Mouse (Mus musculus) kidney, embryonic 15.5 days (tissue): ENCODE data around the gene Clca2. TPM values are rescaled to one million over a fixed set of nuclear protein-coding genes. Genes with fewer than 3 reads are reported as not detected.
"Not testable (repeated sequence)": the region's sequence is repeated elsewhere in the genome, so short reads cannot be mapped to it uniquely, and the experiment has no call there.

ENCODE experiments used
- ATAC-seq: fragments of 200-750 bp; cut with Nextera tagmentation; replicated peaks from 2 replicates; pipeline ENCODE4 v1.8.0; 2017; ENCODE audit warnings: moderate TSS enrichment; ENCODE audit not compliant: low FRiP score
- H3K27ac ChIP-seq: fragments of 300-500 bp; sonication (generic); 2 replicates; pipeline ENCODE4 v1.5.1; 2015; ENCODE audit warnings: mild to moderate bottlenecking, inconsistent platforms
- H3K27me3 ChIP-seq: fragments of 300-500 bp; sonication (generic); 2 replicates; pipeline ENCODE4 v1.6.1; 2015; ENCODE audit warnings: inconsistent platforms
- H3K36me3 ChIP-seq: fragments of 300-500 bp; sonication (generic); 2 replicates; pipeline ENCODE4 v1.6.1; 2015; ENCODE audit warnings: inconsistent platforms
- H3K4me1 ChIP-seq: fragments of 300-500 bp; sonication (generic); 2 replicates; pipeline ENCODE4 v1.6.1; 2015; ENCODE audit warnings: inconsistent platforms
- H3K4me2 ChIP-seq: fragments of 300-500 bp; sonication (generic); 2 replicates; pipeline ENCODE4 v1.6.1; 2015; ENCODE audit warnings: moderate library complexity, mild to moderate bottlenecking, inconsistent platforms
- H3K4me3 ChIP-seq: fragments of 300-500 bp; sonication (generic); replicated peaks from 2 replicates; pipeline ENCODE4 v1.5.1; 2015; ENCODE audit warnings: mild to moderate bottlenecking, inconsistent platforms
- H3K9ac ChIP-seq: fragments of 300-500 bp; sonication (generic); 2 replicates; pipeline ENCODE4 v1.6.1; 2015; ENCODE audit warnings: mild to moderate bottlenecking, inconsistent platforms
- H3K9me3 ChIP-seq: fragments of 300-500 bp; sonication (generic); replicated peaks from 2 replicates; pipeline ENCODE4 v1.6.1; 2016; ENCODE audit warnings: inconsistent platforms
- WGBS: fragments of 180-500 bp; shearing (Covaris S2); methylation state at CpG from one replicate; pipeline ENCODE4 v1.1.7; 2015; ENCODE audit warnings: mixed read lengths; 5-methylcytosine and 5-hydroxymethylcytosine counted together
- polyA plus RNA-seq: library from polyadenylated mRNA; unstranded; fragments of >200 nt; fragmentation: Nextera tagmentation; extraction: Ambion mirVana; gene quantifications from 2 replicates; pipeline ENCODE4 v1.2.1, GENCODE M21; 2015

Gene Clca2
- polyA plus RNA-seq, 1 experiment from 2014 or later: 0.32 TPM

- Histone ChIP-seq H3K9ac (no peak overlapping the region), H3K4me3 (no peak overlapping the region)
Observed at GRCm38 (mm10) chr3:145080904-145081303, 18.3 kb downstream of the Clca2 start.

DNA sequence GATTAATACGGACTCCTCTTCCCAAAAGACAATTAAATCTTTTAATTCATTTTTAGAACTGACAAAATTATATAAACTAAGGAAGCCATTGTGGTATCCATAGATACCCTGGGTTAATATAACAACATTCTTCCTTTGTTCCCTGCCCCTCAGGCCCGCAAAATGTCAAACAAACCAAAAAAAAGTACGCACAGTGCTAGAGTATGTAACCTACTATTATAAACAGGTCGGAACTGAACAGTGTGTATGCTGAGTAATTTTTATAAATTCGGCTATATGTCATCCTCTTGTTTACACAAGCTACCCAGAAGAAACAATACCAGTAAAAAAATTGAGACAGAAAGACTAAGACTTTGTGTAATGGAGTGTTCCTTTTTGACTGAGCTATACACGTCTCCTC is 20.8 kb downstream of the Clca2 start:
- H3K4me1 ChIP-seq: no peaks in the 10 kb centered on the region
- no peaks in the 10 kb centered on the region for H3K9me3 ChIP-seq
- no peak for ATAC-seq
- no peak overlapping the region for H3K4me3 ChIP-seq
- no peak overlapping the region for H3K4me2 ChIP-seq
- no peaks in the 10 kb centered on the region for H3K27me3 ChIP-seq
- no peak overlapping the region for H3K9ac ChIP-seq
- 81% methylated on average over 6 of the region's 6 CpGs for WGBS
- H3K27ac ChIP-seq: no peak overlapping the region
- H3K36me3 ChIP-seq: no peaks in the 10 kb centered on the region

More at GRCm38 (mm10) chr3:145080904-145081303, 18.3 kb downstream of the Clca2 start:
- Histone ChIP-seq H3K9me3 (no peaks in the 10 kb centered on the region), H3K27me3 (no peaks in the 10 kb centered on the region), H3K4me2 (no peak overlapping the region), H3K36me3 (no peaks in the 10 kb centered on the region), H3K4me1 (no peaks in the 10 kb centered on the region), H3K27ac (no peak overlapping the region)
- ATAC-seq: no peak
- WGBS: 68% methylated on average over 8 of the region's 8 CpGs

DNA sequence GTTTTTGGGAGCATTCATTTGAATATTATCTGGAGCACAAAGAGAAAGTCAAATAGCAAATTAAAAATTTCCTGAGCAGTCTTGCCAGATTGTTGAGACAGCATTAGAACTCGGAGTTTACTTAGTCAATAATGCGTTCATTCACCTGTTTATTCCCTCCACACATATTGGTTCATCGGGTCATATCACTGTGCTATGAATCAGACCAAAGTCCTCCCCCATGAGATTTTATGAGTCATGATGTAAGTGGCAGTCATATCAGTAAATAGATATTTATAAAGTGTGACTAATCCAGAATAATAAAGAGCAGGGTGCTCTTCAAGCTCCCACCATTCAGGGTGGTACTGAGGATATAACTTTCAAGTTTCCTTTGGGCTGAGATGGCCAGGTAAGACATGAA is 26.9 kb downstream of the Clca2 start:
- WGBS: 90% methylated on average over 3 of the region's 3 CpGs
- Histone ChIP-seq H3K27me3 (no peaks in the 10 kb centered on the region), H3K4me1 (no peaks in the 10 kb centered on the region), H3K4me3 (no peak overlapping the region), H3K27ac (no peak overlapping the region), H3K36me3 (no peaks in the 10 kb centered on the region), H3K4me2 (no peak overlapping the region), H3K9me3 (no peaks in the 10 kb centered on the region), H3K9ac (no peak overlapping the region)
- no peak for ATAC-seq

DNA sequence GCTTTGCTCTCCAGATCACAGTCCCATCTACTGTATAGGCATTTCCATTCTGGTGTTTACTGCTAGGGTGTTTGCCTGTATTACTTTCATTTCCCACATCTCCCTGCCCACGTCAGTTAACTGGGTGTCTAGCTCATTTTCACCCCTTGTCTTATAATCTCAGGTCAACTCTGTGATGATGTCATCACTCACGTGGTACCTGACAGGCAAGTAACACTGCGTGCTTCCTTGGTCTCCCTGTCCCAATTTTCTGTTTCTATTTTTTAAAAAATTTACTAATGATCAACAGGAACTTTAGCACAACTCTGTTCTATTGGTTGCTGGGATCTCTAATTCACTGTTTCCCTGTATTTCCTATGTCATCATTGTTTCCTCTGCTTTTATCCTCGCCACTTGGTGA is 30.3 kb downstream of the Clca2 start:
- Histone ChIP-seq H3K4me3 (no peak overlapping the region), H3K9ac (no peak overlapping the region), H3K27me3 (no peaks in the 10 kb centered on the region), H3K4me1 (no peaks in the 10 kb centered on the region), H3K36me3 (no peaks in the 10 kb centered on the region), H3K9me3 (no peaks in the 10 kb centered on the region), H3K27ac (no peak overlapping the region), H3K4me2 (no peak overlapping the region)
- no peak for ATAC-seq
- WGBS: 80% methylated on average over 4 of the region's 4 CpGs

GRCm38 (mm10) chr3:145055138-145055537 is 44.1 kb downstream of the Clca2 start:
- not testable (repeated sequence) for H3K9me3 ChIP-seq, H3K4me2 ChIP-seq, H3K9ac ChIP-seq, H3K4me3 ChIP-seq, H3K36me3 ChIP-seq, H3K27ac ChIP-seq, ATAC-seq, H3K27me3 ChIP-seq, H3K4me1 ChIP-seq
- WGBS: 94% methylated on average over 3 of the region's 3 CpGs

GRCm38 (mm10) chr3:145049820-145050219 is 49.4 kb downstream of the Clca2 start:
- Histone ChIP-seq H3K27ac (no peak overlapping the region), H3K4me1 (no peaks in the 10 kb centered on the region), H3K4me2 (no peak overlapping the region), H3K27me3 (no peaks in the 10 kb centered on the region), H3K4me3 (no peak overlapping the region), H3K36me3 (no peaks in the 10 kb centered on the region), H3K9me3 (no peaks in the 10 kb centered on the region), H3K9ac (no peak overlapping the region)
- WGBS: 60% methylated on average over 3 of the region's 3 CpGs
- ATAC-seq: no peak

DNA sequence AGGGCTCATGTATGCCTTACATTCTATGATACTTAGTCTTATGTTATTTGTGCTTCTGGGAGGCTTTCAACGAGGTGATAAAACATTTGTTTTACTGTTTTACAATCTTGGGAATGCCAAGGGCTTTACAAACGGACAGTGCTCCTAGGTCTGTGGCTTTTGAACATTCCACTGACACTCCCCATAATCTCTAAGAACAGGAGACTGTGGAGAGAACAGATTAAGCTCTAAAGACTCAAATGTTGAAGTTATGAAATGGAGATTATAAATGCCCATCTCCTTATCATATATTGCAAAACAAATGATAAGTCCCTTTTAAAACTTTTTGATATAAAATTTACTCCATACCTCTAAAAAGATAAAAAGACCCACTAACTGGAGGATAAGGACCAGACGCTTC is 60.4 kb downstream of the Clca2 start:
- Histone ChIP-seq H3K4me3 (no peak overlapping the region), H3K9me3 (no peaks in the 10 kb centered on the region), H3K9ac (no peak overlapping the region), H3K4me1 (peaks cover 6% of the 10 kb centered on the region; the same call in 1 of the 2 replicates), H3K4me2 (no peak overlapping the region), H3K27me3 (no peaks in the 10 kb centered on the region), H3K36me3 (no peaks in the 10 kb centered on the region), H3K27ac (no peak overlapping the region)
- ATAC-seq: no peak
- WGBS: 33% methylated on average over 3 of the region's 3 CpGs

- H3K27ac ChIP-seq: no peak within 1 kb of the TSS
- H3K9me3 ChIP-seq: no peaks in the 10 kb centered on the region
- no peaks in the 10 kb centered on the region for H3K27me3 ChIP-seq
- H3K36me3 ChIP-seq: no peaks in the 10 kb centered on the region
- no peak for ATAC-seq
- no peak within 1 kb of the TSS for H3K9ac ChIP-seq
- H3K4me2 ChIP-seq: no peak within 1 kb of the TSS
- no peaks in the 10 kb centered on the region for H3K4me1 ChIP-seq
- no peak within 1 kb of the TSS for H3K4me3 ChIP-seq
Observed at GRCm38 (mm10) chr3:145032676-145033075, 66.6 kb downstream of the Clca2 start, which contains the start of gene Clca1. Gene Clca1, minus strand, starts transcription at chr3:145032776.

DNA sequence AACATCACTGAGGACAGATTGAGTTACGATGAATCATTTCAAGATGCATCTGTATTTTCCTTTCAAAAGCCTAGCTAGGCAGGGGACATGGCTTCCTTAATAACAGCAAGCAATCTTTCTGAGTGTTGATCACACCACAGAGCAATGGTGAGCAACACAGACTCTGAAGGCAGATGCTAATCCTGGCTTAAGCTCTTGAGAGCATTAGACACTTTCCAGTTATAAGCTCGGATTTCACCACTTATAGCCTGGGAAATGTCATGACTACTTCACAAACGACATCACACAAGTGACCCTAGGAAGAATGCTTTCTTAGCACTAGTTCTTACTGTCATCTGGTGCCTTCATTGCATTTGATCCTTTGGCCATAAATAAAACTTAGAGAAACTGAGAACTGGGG is 71.2 kb downstream of the Clca2 start:
- no peak overlapping the region for H3K4me2 ChIP-seq
- no peaks in the 10 kb centered on the region for H3K9me3 ChIP-seq
- 59% methylated on average over 3 of the region's 3 CpGs for WGBS
- H3K9ac ChIP-seq: no peak overlapping the region
- H3K36me3 ChIP-seq: no peaks in the 10 kb centered on the region
- H3K27ac ChIP-seq: no peak overlapping the region
- H3K4me3 ChIP-seq: no peak overlapping the region
- no peaks in the 10 kb centered on the region for H3K4me1 ChIP-seq
- ATAC-seq: no peak
- no peaks in the 10 kb centered on the region for H3K27me3 ChIP-seq

GRCm38 (mm10) chr3:145026750-145027149 is 72.5 kb downstream of the Clca2 start:
- WGBS: 36% methylated on average over 3 of the region's 3 CpGs
- H3K9me3 ChIP-seq: no peaks in the 10 kb centered on the region
- no peak overlapping the region for H3K9ac ChIP-seq
- no peak overlapping the region for H3K27ac ChIP-seq
- no peaks in the 10 kb centered on the region for H3K4me1 ChIP-seq
- no peaks in the 10 kb centered on the region for H3K36me3 ChIP-seq
- H3K4me3 ChIP-seq: no peak overlapping the region
- ATAC-seq: no peak
- H3K4me2 ChIP-seq: no peak overlapping the region
- no peaks in the 10 kb centered on the region for H3K27me3 ChIP-seq

Other genes starting within 250 kb of the Clca2 start
- gene Clca4b, start 166.9 kb downstream of the Clca2 start, polyA plus RNA-seq: not detected in 2 replicates
- not detected in 2 replicates for gene Clca4a, start 124.4 kb downstream of the Clca2 start, polyA plus RNA-seq
- 0.53 and 6.1 TPM in 2 replicates for gene Clca1, start 66.7 kb downstream of the Clca2 start, polyA plus RNA-seq
- gene Odf2l, start 19.1 kb upstream of the Clca2 start, polyA plus RNA-seq: 17.5 and 18.7 TPM in 2 replicates
- 2.8 and 3.1 TPM in 2 replicates for gene Col24a1, start 193.0 kb upstream of the Clca2 start, polyA plus RNA-seq